Mouse (Mus musculus) forebrain, embryonic 14.5 days (tissue): Measurements from ENCODE around the gene Alcam. TPM values are rescaled to one million over a fixed set of nuclear protein-coding genes. Genes with fewer than 3 reads are reported as not detected.
A peak's percentile ranks its signal among the peaks of the same experiment; 100 is the strongest.

Experiments used
- ATAC-seq: fragments of 200-750 bp; cut with Nextera tagmentation; 2 replicates; pipeline ENCODE4 v1.8.0; 2017; ENCODE audit warnings: mild to moderate bottlenecking, moderate library complexity
- DNase-seq: peaks from one replicate; pipeline ENCODE4 v3.0.0-alpha.2; 2015; ENCODE audit warnings: low spot score
- H3K27ac ChIP-seq: fragments of 300-500 bp; sonication (generic); 2 replicates; pipeline ENCODE4 v1.5.1; 2014; ENCODE audit warnings: low read depth, mild to moderate bottlenecking, control low read depth, low read length, moderate library complexity
- H3K27me3 ChIP-seq: fragments of 300-500 bp; sonication (generic); replicated peaks from 2 replicates; pipeline ENCODE4 v1.6.1; 2014; ENCODE audit warnings: low read length, control low read depth, mixed read lengths; ENCODE audit not compliant: control insufficient read depth, insufficient read depth
- H3K36me3 ChIP-seq: fragments of 300-500 bp; sonication (generic); 2 replicates; pipeline ENCODE4 v1.6.1; 2014; ENCODE audit warnings: low read length, control low read depth; ENCODE audit not compliant: control insufficient read depth, insufficient read depth
- H3K4me1 ChIP-seq: fragments of 300-500 bp; sonication (generic); 2 replicates; pipeline ENCODE4 v1.6.1; 2014; ENCODE audit warnings: antibody characterized with exemption, low read length, control low read depth; ENCODE audit not compliant: control insufficient read depth, insufficient read depth
- H3K4me2 ChIP-seq: fragments of 300-500 bp; sonication (generic); 2 replicates; pipeline ENCODE4 v1.6.1; 2014; ENCODE audit warnings: mild to moderate bottlenecking, control low read depth, low read length
- H3K4me3 ChIP-seq: fragments of 300-500 bp; sonication (generic); 2 replicates; pipeline ENCODE4 v1.5.1; 2014; ENCODE audit warnings: low read depth, low read length, control low read depth
- H3K9ac ChIP-seq: fragments of 300-500 bp; sonication (generic); 2 replicates; pipeline ENCODE4 v1.6.1; 2014; ENCODE audit warnings: mild to moderate bottlenecking, low read length, control low read depth, moderate library complexity
- H3K9me3 ChIP-seq: fragments of 300-500 bp; sonication (generic); replicated peaks from 2 replicates; pipeline ENCODE4 v1.6.1; 2016; ENCODE audit warnings: low read length, control low read depth, mixed read lengths; ENCODE audit not compliant: control insufficient read depth
- WGBS: fragments of 180-500 bp; shearing (Covaris S2); extraction: QIAGEN DNeasy Blood & Tissue Kit; methylation state at CpG from one replicate; pipeline ENCODE4 v1.1.7; 2014; 5-methylcytosine and 5-hydroxymethylcytosine counted together
- polyA plus RNA-seq: library from polyadenylated mRNA; unstranded; fragments of >200 nt; fragmentation: Nextera tagmentation; extraction: Ambion mirVana; gene quantifications from 2 replicates; pipeline ENCODE4 v1.2.1, GENCODE M21; 2014

Alcam gene
- polyA plus RNA-seq, 1 experiment from 2014 or later: 42.9 TPM

GRCm38 (mm10) chr16:52405272-52405671 is 48.6 kb downstream of the Alcam start:
- no peak for DNase-seq
- no peak overlapping the region for H3K4me2 ChIP-seq
- H3K36me3 ChIP-seq: no peaks in the 10 kb centered on the region
- no peak overlapping the region for H3K9ac ChIP-seq
- no peak overlapping the region for H3K27ac ChIP-seq
- no peaks in the 10 kb centered on the region for H3K27me3 ChIP-seq
- no peak for ATAC-seq
- no peaks in the 10 kb centered on the region for H3K9me3 ChIP-seq
- H3K4me1 ChIP-seq: no peaks in the 10 kb centered on the region
- 82% methylated on average over 2 of the region's 2 CpGs for WGBS
- H3K4me3 ChIP-seq: no peak overlapping the region

GRCm38 (mm10) chr16:52399112-52399511 is 54.8 kb downstream of the Alcam start:
- no peak overlapping the region for H3K4me3 ChIP-seq
- H3K27ac ChIP-seq: no peak overlapping the region
- DNase-seq (no peak), ATAC-seq (no peak)
- no peaks in the 10 kb centered on the region for H3K27me3 ChIP-seq
- WGBS: 88% methylated on average over 3 of the region's 3 CpGs
- H3K9ac ChIP-seq: no peak overlapping the region
- H3K4me2 ChIP-seq: no peak overlapping the region
- H3K36me3 ChIP-seq: no peaks in the 10 kb centered on the region
- no peaks in the 10 kb centered on the region for H3K9me3 ChIP-seq
- no peaks in the 10 kb centered on the region for H3K4me1 ChIP-seq

DNA sequence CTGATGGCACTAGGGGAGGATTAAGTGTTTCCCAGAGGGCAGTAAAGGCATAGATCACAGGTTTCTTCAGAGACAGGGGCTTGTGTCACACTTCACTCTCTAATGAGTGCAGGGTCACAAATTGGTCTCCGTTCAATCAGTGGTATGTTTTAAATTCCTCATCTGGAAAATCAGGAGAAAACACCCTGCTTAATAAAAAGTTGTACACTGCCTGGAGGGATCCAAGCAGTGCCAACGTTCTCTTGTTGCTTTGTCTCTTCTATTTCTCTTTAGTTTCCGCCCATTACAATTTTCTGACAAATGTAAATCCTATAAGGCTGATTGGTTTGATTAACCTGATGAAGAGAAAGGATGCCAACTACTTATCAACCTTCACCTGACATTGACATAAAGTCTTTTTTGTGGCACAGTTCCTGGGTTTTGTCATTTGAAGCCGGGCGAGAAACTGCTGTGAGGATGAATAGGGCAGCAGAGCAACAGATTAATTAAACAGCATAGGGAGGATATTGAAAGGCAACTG is 67.0 kb downstream of the Alcam start:
- Histone ChIP-seq H3K4me2 (no peak overlapping the region), H3K9ac (no peak overlapping the region), H3K27ac (no peak overlapping the region), H3K4me3 (no peak overlapping the region), H3K36me3 (no peaks in the 10 kb centered on the region), H3K9me3 (no peaks in the 10 kb centered on the region), H3K4me1 (peaks cover 10% of the 10 kb centered on the region), H3K27me3 (no peaks in the 10 kb centered on the region)
- DNase-seq (peak; percentile 81), ATAC-seq (peak; percentile 90)
- WGBS: 10% methylated on average over 5 of the region's 5 CpGs

GRCm38 (mm10) chr16:52383456-52384185 is 70.3 kb downstream of the Alcam start:
- H3K27me3 ChIP-seq: no peaks in the 10 kb centered on the region
- H3K36me3 ChIP-seq: no peaks in the 10 kb centered on the region
- no peaks in the 10 kb centered on the region for H3K9me3 ChIP-seq
- no peak overlapping the region for H3K4me3 ChIP-seq
- H3K4me2 ChIP-seq: 0 out of 2 replicates have a peak overlapping the region, but pooled peaks have one; percentile 3
- ATAC-seq: no peak
- H3K9ac ChIP-seq: no peak overlapping the region
- peaks cover 10% of the 10 kb centered on the region for H3K4me1 ChIP-seq
- 45% methylated on average over 13 of the region's 13 CpGs for WGBS
- no peak overlapping the region for H3K27ac ChIP-seq
- DNase-seq: no peak

GRCm38 (mm10) chr16:52378811-52379597 is 74.9 kb downstream of the Alcam start:
- no peak for ATAC-seq
- 83% methylated on average over 7 of the region's 7 CpGs for WGBS
- Histone ChIP-seq H3K9ac (no peak overlapping the region), H3K36me3 (no peaks in the 10 kb centered on the region), H3K27me3 (no peaks in the 10 kb centered on the region), H3K4me3 (no peak overlapping the region), H3K4me1 (no peaks in the 10 kb centered on the region), H3K4me2 (no peak overlapping the region), H3K27ac (no peak overlapping the region), H3K9me3 (no peaks in the 10 kb centered on the region)
- DNase-seq: peak; percentile 57

- Histone ChIP-seq H3K9ac (no peak overlapping the region), H3K27me3 (no peaks in the 10 kb centered on the region), H3K4me2 (no peak overlapping the region), H3K4me1 (no peaks in the 10 kb centered on the region), H3K27ac (no peak overlapping the region), H3K9me3 (no peaks in the 10 kb centered on the region), H3K4me3 (no peak overlapping the region), H3K36me3 (no peaks in the 10 kb centered on the region)
- WGBS: 87% methylated on average over 2 of the region's 2 CpGs
- no peak for ATAC-seq
- no peak for DNase-seq
Measured at GRCm38 (mm10) chr16:52376827-52377226, 77.0 kb downstream of the Alcam start.

DNA sequence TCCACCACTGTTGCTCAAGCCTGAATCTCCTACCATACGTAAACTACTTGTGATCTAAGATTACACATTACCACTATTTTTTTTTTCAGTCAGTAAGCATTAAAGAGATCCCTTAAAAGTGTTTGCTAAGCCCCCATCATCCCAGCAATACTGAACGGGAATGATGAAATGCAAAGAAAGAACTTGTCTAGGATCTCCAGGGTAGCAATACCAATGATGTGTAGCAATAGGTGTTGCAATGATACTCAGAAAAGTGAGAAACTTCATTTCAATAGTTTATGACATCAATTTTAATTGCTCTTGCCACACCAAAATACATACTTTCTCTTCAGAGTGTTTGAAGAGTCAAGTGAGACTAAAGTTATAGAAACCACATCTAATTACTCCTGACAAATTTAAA is 81.9 kb downstream of the Alcam start:
- H3K4me2 ChIP-seq: no peak overlapping the region
- ATAC-seq (no peak), DNase-seq (no peak)
- no peaks in the 10 kb centered on the region for H3K27me3 ChIP-seq
- H3K9me3 ChIP-seq: no peaks in the 10 kb centered on the region
- no peak overlapping the region for H3K4me3 ChIP-seq
- no peak overlapping the region for H3K27ac ChIP-seq
- H3K9ac ChIP-seq: no peak overlapping the region
- H3K36me3 ChIP-seq: no peaks in the 10 kb centered on the region
- WGBS: 87% methylated on average over 2 of the region's 2 CpGs
- H3K4me1 ChIP-seq: no peaks in the 10 kb centered on the region

- Histone ChIP-seq H3K27me3 (no peaks in the 10 kb centered on the region), H3K4me3 (no peak overlapping the region), H3K9me3 (no peaks in the 10 kb centered on the region), H3K36me3 (no peaks in the 10 kb centered on the region), H3K4me1 (peaks cover 5% of the 10 kb centered on the region; the same call in 1 of the 2 replicates), H3K9ac (no peak overlapping the region), H3K4me2 (no peak overlapping the region), H3K27ac (no peak overlapping the region)
- ATAC-seq: no peak
- WGBS: 94% methylated on average over 5 of the region's 5 CpGs
- no peak for DNase-seq
Measured at GRCm38 (mm10) chr16:52368521-52368920, 85.4 kb downstream of the Alcam start.

- Histone ChIP-seq H3K4me3 (no peak overlapping the region), H3K27ac (no peak overlapping the region), H3K4me1 (peaks cover 5% of the 10 kb centered on the region; the same call in 1 of the 2 replicates), H3K9ac (no peak overlapping the region), H3K9me3 (no peaks in the 10 kb centered on the region), H3K27me3 (no peaks in the 10 kb centered on the region), H3K36me3 (no peaks in the 10 kb centered on the region), H3K4me2 (no peak overlapping the region)
- DNase-seq (no peak), ATAC-seq (no peak)
- 94% methylated on average over 4 of the region's 4 CpGs for WGBS
Measured at GRCm38 (mm10) chr16:52366915-52367314, 87.0 kb downstream of the Alcam start.
